Mouse (Mus musculus): ENCODE results near the gene Plch1. TPM values are rescaled to one million over a fixed set of nuclear protein-coding genes. Genes with fewer than 3 reads are reported as not detected.

Gene Plch1
- polyA plus RNA-seq, 1 experiment from 2014 or later = 5.4 TPM

DNA sequence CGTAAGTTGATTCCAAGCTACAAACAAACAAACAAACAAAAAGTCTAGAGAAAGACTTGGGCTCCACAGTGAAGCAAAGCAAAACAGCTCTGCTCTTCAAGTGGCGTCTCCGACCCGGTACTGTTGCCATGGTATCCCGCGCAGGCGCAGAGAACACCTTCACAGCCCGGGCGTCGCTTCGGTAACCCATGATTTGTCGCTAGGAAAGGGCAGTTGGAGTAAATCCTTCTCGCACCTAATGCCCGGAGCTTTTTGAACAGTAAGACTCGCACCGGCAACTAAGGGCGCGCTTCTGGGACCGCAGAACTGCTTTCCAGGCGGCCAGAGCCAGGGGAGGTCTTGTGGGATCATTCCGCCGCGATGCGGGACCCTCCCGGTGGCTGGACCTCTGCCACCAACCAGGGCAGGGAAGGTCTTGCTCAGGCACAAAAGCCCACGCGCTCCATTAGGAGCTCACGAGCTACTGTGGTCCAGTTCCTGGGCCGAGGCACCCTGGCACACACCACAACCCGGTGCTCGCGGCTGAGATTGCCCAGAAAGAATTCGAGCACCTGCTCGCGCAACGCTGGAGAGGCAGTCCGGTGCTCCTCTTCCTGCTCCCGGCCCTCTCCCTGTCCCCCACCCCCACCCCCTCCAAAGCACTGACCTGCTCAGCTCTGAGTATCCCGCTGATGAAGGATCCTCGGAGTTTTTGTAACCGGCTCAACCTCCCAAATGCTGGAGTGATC, 527 bp downstream of the Plch1 start:
- Histone ChIP-seq H3K9me3 (ENCODE audit: control insufficient read depth, low read length) (no peaks in the 10 kb centered on the region), H3K4me1 (ENCODE audit: control insufficient read depth, insufficient read depth, low read length) (peaks cover 8% of the 10 kb centered on the region), H3K4me3 (ENCODE audit: low read length) (peak overlapping the region; percentile 71), H3K9ac (ENCODE audit: low read depth, low read length) (peak overlapping the region; percentile 76), H3K36me3 (ENCODE audit: control insufficient read depth, insufficient read depth, low read length) (no peaks in the 10 kb centered on the region), H3K4me2 (ENCODE audit: low read depth, low read length) (peak overlapping the region; percentile 95), H3K27me3 (replicated peaks; ENCODE audit: control insufficient read depth, insufficient read depth, low read length) (no peaks in the 10 kb centered on the region), H3K27ac (ENCODE audit: low read length) (peak overlapping the region; percentile 56)
- under 1% methylated on average over 41 of the region's 41 CpGs for WGBS
- ATAC-seq = peak; percentile 82

DNA sequence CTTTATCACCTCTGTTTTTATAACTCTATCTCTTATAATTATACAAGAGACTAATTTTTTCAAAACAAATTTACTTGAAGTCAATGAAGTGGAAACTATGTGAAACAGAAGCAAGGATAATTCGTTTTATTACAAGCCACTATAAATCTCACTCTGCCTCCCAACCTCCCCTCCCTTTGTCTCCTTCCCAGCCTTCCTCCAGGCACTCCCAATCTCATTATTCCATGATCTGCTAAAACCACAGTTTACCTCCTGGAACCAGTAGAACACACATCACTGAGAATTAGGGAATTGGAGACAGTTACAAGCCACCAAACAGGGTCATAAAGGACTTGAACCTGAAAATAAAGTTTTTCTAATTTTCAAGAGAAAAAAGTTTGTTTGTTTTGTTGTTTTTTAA, 2.1 kb downstream of the Plch1 start:
- H3K9me3 ChIP-seq (ENCODE audit: control insufficient read depth, low read length) = no peaks in the 10 kb centered on the region
- peaks cover 8% of the 10 kb centered on the region for H3K4me1 ChIP-seq (ENCODE audit: control insufficient read depth, insufficient read depth, low read length)
- no peaks in the 10 kb centered on the region for H3K36me3 ChIP-seq (ENCODE audit: control insufficient read depth, insufficient read depth, low read length)
- no peak overlapping the region for H3K4me3 ChIP-seq (ENCODE audit: low read length)
- WGBS = 14% methylated on average over 1 of the region's 1 CpGs
- no peak for ATAC-seq
- H3K27ac ChIP-seq (ENCODE audit: low read length) = no peak overlapping the region
- H3K27me3 ChIP-seq (replicated peaks; ENCODE audit: control insufficient read depth, insufficient read depth, low read length) = no peaks in the 10 kb centered on the region
- H3K9ac ChIP-seq (ENCODE audit: low read depth, low read length) = no peak overlapping the region
- H3K4me2 ChIP-seq (ENCODE audit: low read depth, low read length) = no peak overlapping the region

DNA sequence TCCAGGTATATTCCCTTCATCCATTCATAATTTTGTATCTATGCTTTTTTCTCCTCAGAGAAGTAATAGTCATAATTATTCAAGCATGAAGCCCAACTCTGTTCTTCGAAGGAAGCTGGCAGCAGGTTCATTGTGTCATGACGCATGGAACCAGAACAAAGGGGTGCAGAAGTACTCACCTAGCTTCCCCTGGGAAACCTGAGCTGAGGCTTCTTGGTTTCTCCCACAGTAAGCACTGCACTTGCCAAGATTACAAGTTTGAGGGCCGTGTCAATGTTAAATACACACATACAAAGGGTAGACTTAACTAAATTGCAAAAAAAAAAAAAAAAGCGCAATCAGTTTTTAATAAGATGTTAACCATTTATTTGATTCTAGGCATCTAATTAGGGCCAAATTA, 3.0 kb downstream of the Plch1 start:
- Histone ChIP-seq H3K4me2 (ENCODE audit: low read depth, low read length) (no peak overlapping the region), H3K4me3 (ENCODE audit: low read length) (no peak overlapping the region), H3K9me3 (ENCODE audit: control insufficient read depth, low read length) (no peaks in the 10 kb centered on the region), H3K4me1 (ENCODE audit: control insufficient read depth, insufficient read depth, low read length) (peaks cover 8% of the 10 kb centered on the region), H3K9ac (ENCODE audit: low read depth, low read length) (no peak overlapping the region), H3K36me3 (ENCODE audit: control insufficient read depth, insufficient read depth, low read length) (no peaks in the 10 kb centered on the region), H3K27me3 (replicated peaks; ENCODE audit: control insufficient read depth, insufficient read depth, low read length) (no peaks in the 10 kb centered on the region), H3K27ac (ENCODE audit: low read length) (no peak overlapping the region)
- ATAC-seq = no peak
- 83% methylated on average over 4 of the region's 4 CpGs for WGBS

DNA sequence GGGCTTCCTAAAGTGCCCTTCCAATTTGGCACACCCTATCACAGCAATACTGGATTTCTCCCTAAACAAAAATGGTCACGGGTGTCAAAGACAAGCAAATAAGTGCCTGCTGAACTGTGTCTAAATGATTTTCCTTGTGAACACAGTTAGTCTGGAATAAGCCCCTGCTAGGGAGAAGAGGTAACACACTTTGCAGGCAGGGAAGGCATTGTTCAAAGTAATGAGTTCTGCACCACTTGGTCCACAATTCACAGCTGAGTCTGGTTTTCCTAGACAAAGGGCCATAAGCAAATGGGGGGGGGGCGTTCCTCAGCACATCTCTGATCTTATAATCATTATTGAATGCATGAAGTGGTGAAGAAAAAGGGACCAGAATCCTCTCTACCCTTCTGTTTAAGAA, 3.5 kb downstream of the Plch1 start:
- WGBS = 55% methylated on average over 2 of the region's 2 CpGs
- Histone ChIP-seq H3K36me3 (ENCODE audit: control insufficient read depth, insufficient read depth, low read length) (no peaks in the 10 kb centered on the region), H3K4me2 (ENCODE audit: low read depth, low read length) (no peak overlapping the region), H3K4me1 (ENCODE audit: control insufficient read depth, insufficient read depth, low read length) (peaks cover 8% of the 10 kb centered on the region), H3K27me3 (replicated peaks; ENCODE audit: control insufficient read depth, insufficient read depth, low read length) (no peaks in the 10 kb centered on the region), H3K4me3 (ENCODE audit: low read length) (no peak overlapping the region), H3K9me3 (ENCODE audit: control insufficient read depth, low read length) (no peaks in the 10 kb centered on the region), H3K9ac (ENCODE audit: low read depth, low read length) (no peak overlapping the region), H3K27ac (ENCODE audit: low read length) (no peak overlapping the region)
- ATAC-seq = no peak

DNA sequence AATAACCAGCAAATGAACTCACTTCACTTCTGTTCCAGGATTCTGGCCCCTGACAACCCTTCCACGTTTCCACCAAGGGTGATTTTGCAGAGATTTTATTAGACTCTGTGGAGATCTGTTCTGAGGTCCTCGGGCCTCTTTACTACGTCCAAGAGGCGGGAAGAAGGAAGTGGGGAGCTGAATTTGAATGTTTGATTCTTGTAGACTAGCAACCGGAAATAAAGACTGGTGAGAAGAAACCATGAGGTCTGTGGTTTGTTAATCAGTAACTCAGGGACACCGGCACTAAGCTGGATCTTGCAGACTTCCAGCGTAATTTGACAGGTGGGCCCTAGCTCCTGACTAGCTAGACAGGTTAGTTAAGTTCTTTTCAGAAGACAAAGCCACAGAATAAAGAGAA, 5.6 kb downstream of the Plch1 start:
- H3K27me3 ChIP-seq (replicated peaks; ENCODE audit: control insufficient read depth, insufficient read depth, low read length) = no peaks in the 10 kb centered on the region
- no peaks in the 10 kb centered on the region for H3K9me3 ChIP-seq (ENCODE audit: control insufficient read depth, low read length)
- peak overlapping the region; percentile 38 for H3K4me2 ChIP-seq (ENCODE audit: low read depth, low read length)
- peaks cover 3% of the 10 kb centered on the region for H3K4me1 ChIP-seq (ENCODE audit: control insufficient read depth, insufficient read depth, low read length)
- no peaks in the 10 kb centered on the region for H3K36me3 ChIP-seq (ENCODE audit: control insufficient read depth, insufficient read depth, low read length)
- 33% methylated on average over 7 of the region's 7 CpGs for WGBS
- peak overlapping the region; percentile 52; the same call in 1 of the 2 replicates for H3K9ac ChIP-seq (ENCODE audit: low read depth, low read length)
- peak overlapping the region; percentile 86 for H3K27ac ChIP-seq (ENCODE audit: low read length)
- peak; percentile 95 for ATAC-seq
- H3K4me3 ChIP-seq (ENCODE audit: low read length) = peak overlapping the region; percentile 42

DNA sequence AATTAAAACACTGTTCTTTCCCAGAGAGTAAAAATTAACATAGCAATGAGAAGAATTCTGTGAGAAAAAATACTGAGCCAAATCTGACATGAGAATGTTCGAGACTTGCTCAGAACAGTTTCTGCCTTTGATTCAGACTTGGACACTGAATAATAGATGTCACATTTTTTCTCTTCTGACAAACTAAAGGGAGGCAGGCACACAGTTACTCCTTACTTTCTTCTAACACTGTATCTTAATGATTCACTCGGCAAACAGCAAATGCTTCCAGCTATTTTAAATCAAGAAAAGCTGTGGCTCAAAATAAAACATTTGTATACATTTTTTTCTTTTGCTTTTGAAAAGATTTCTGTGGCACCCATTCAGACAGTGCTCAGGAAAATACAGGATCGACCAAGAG, 7.1 kb downstream of the Plch1 start:
- ATAC-seq = no peak
- H3K27me3 ChIP-seq (replicated peaks; ENCODE audit: control insufficient read depth, insufficient read depth, low read length) = no peaks in the 10 kb centered on the region
- H3K4me1 ChIP-seq (ENCODE audit: control insufficient read depth, insufficient read depth, low read length) = no peaks in the 10 kb centered on the region; the same call in 1 of the 2 replicates
- no peak overlapping the region for H3K4me2 ChIP-seq (ENCODE audit: low read depth, low read length)
- H3K9ac ChIP-seq (ENCODE audit: low read depth, low read length) = no peak overlapping the region
- no peak overlapping the region for H3K4me3 ChIP-seq (ENCODE audit: low read length)
- no peak overlapping the region for H3K27ac ChIP-seq (ENCODE audit: low read length)
- no peaks in the 10 kb centered on the region for H3K36me3 ChIP-seq (ENCODE audit: control insufficient read depth, insufficient read depth, low read length)
- 49% methylated on average over 3 of the region's 3 CpGs for WGBS
- H3K9me3 ChIP-seq (ENCODE audit: control insufficient read depth, low read length) = no peaks in the 10 kb centered on the region

DNA sequence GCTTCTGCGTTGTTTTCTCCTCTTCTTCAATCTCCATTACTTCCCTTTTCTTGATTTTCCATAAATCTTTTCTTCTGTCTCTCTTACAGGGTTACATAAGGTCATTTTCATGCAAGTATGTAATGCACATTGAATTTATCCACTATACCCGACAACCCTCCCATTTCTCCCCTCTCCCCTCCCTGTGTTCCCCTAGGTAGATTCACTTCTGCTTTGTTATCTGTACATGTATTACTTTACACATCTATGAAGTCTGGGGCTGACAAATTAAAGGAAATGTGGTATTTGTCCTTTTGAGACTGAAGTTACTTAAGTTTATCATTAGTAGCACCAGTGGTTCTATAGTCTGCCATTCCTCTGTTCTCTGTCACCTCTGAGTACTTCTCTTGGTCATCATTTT, 18.2 kb downstream of the Plch1 start:
- Histone ChIP-seq H3K9ac (ENCODE audit: low read depth, low read length) (no peak overlapping the region), H3K27me3 (replicated peaks; ENCODE audit: control insufficient read depth, insufficient read depth, low read length) (no peaks in the 10 kb centered on the region), H3K9me3 (ENCODE audit: control insufficient read depth, low read length) (no peaks in the 10 kb centered on the region; the same call in 1 of the 2 replicates), H3K4me1 (ENCODE audit: control insufficient read depth, insufficient read depth, low read length) (no peaks in the 10 kb centered on the region), H3K4me2 (ENCODE audit: low read depth, low read length) (no peak overlapping the region), H3K27ac (ENCODE audit: low read length) (no peak overlapping the region), H3K36me3 (ENCODE audit: control insufficient read depth, insufficient read depth, low read length) (no peaks in the 10 kb centered on the region), H3K4me3 (ENCODE audit: low read length) (no peak overlapping the region)
- 83% methylated on average over 2 of the region's 2 CpGs for WGBS
- ATAC-seq = no peak

DNA sequence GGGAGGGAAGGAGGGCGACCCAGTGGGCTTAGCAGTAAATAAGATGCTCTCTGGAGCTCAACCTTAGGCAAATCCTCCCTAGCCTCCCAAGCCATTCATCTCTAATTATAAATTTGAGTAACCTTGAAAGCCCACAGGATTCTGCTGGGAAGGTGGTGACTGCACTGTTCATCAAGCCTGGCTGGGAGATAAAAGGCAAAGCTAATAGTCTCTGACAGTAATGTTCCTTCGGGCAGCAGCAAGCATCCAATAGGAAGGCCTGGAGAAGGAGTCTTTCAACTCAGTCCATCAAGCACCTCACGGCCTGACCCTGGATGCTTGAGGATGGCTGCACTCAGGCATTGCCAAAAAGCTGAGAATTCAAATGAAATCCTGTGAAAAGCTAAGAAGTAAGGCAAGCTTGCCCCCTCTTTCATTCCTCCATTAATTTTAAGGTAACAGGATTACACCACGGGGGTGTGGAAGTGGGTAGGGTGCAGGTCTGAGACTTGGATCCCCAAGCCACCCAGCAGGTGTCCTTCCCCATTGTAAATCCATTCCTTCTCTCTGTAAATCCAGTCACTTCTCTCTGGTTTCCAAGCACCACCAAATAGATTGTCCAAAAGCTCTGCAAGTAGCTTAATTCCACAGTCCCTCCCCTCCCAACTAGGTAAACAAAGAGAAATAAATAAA, 20.1 kb downstream of the Plch1 start:
- Histone ChIP-seq H3K27me3 (replicated peaks; ENCODE audit: control insufficient read depth, insufficient read depth, low read length) (no peaks in the 10 kb centered on the region), H3K4me1 (ENCODE audit: control insufficient read depth, insufficient read depth, low read length) (no peaks in the 10 kb centered on the region), H3K27ac (ENCODE audit: low read length) (no peak overlapping the region), H3K9me3 (ENCODE audit: control insufficient read depth, low read length) (no peaks in the 10 kb centered on the region), H3K4me3 (ENCODE audit: low read length) (no peak overlapping the region), H3K36me3 (ENCODE audit: control insufficient read depth, insufficient read depth, low read length) (no peaks in the 10 kb centered on the region), H3K9ac (ENCODE audit: low read depth, low read length) (no peak overlapping the region), H3K4me2 (ENCODE audit: low read depth, low read length) (no peak overlapping the region)
- no peak for ATAC-seq
- WGBS = 47% methylated on average over 4 of the region's 4 CpGs

DNA sequence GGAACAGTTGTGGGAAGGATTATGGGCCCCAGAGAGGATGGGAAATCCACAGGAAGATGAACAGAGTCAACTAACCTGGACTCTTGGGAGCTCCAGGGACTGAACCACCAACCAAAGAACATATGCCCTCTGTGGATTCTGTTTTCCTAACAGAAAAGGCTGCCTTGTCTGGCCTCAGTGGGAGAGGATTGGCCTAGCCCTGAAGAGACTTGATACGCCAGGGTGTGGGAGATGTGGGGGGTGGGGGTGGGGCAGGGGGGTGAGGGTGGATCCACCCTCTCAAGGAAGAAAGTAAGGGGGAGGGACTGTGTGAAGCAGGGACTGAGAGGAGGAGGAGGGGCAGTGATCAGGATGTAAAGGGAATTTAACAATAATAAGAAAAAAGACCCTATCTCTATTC, 26.5 kb downstream of the Plch1 start:
- Histone ChIP-seq H3K27ac (ENCODE audit: low read length) (no peak overlapping the region), H3K9ac (ENCODE audit: low read depth, low read length) (no peak overlapping the region), H3K36me3 (ENCODE audit: control insufficient read depth, insufficient read depth, low read length) (no peaks in the 10 kb centered on the region), H3K9me3 (ENCODE audit: control insufficient read depth, low read length) (no peaks in the 10 kb centered on the region), H3K4me1 (ENCODE audit: control insufficient read depth, insufficient read depth, low read length) (no peaks in the 10 kb centered on the region), H3K4me3 (ENCODE audit: low read length) (no peak overlapping the region), H3K27me3 (replicated peaks; ENCODE audit: control insufficient read depth, insufficient read depth, low read length) (no peaks in the 10 kb centered on the region), H3K4me2 (ENCODE audit: low read depth, low read length) (no peak overlapping the region)
- ATAC-seq = no peak
- 54% methylated on average over 1 of the region's 1 CpGs for WGBS
